Mouse (Mus musculus) retina, postnatal 1 day (tissue): Measurements from ENCODE around the gene Fgfr2.
A peak's percentile ranks its signal among the peaks of the same experiment; 100 is the strongest.

ENCODE experiments used
- DNase-seq: peaks from one replicate; pipeline ENCODE4 v3.0.0-alpha.2; 2012

The Fgfr2 gene

DNA sequence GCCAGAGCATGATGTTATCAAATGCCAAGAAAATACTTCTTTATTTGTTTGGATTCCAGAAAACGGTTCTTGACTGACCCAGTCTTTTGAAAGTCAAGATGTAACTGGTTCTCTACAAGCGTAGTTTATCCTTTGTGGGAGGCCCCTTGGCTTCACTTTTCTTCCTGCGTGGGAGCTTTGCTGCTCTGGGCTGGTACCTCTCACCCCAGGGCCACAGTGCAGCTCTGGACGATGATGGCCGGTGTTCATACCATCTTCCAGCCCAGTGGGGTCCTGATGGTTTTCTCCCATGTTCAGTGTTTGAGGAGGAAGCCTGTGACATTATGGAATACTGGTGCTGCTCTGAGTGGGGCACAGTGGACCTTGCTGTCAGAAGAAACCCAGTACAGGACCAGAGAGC lies 1575.7 kb downstream of the Fgfr2 start:
- no peak for DNase-seq

GRCm38 (mm10) chr7:131546423-131546822 lies 1576.7 kb downstream of the Fgfr2 start:
- DNase-seq, result peak; percentile 16

DNA sequence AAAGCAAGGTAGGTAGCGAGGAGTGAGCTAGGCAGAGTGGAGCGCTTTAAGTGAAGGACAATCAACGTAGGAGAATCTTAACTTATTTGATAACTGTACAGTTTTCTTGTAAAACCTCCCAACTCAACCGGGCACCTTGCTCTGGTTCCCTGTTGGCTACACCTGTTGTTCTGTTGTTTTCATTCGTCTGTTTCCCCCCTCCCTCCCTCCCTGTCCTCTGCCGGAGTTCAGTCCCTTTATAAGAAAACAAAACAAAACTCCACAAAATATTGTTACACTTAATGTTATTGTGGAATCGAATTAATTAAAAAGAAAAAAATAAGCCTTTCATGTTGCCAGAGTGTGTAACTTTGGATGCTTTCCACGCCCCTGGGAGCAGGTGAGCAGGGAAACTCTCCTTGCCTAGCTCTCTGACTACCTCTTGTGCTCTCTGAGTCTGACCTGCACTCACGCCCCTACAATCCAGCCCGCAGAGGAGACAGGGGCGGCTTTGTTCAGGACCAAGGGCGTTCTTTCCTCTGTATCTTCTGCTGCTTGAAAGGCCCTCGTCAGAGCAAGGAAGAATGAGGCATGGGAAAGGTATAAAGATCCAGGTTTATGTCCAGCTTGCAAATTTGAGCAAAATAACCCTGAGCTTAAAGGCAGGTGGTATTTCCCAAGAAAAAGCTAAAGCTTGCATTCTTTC lies 1577.3 kb downstream of the Fgfr2 start:
- peak; percentile 18 for DNase-seq

GRCm38 (mm10) chr7:131544871-131545270 lies 1578.3 kb downstream of the Fgfr2 start:
- DNase-seq, result peak; percentile 4

DNA sequence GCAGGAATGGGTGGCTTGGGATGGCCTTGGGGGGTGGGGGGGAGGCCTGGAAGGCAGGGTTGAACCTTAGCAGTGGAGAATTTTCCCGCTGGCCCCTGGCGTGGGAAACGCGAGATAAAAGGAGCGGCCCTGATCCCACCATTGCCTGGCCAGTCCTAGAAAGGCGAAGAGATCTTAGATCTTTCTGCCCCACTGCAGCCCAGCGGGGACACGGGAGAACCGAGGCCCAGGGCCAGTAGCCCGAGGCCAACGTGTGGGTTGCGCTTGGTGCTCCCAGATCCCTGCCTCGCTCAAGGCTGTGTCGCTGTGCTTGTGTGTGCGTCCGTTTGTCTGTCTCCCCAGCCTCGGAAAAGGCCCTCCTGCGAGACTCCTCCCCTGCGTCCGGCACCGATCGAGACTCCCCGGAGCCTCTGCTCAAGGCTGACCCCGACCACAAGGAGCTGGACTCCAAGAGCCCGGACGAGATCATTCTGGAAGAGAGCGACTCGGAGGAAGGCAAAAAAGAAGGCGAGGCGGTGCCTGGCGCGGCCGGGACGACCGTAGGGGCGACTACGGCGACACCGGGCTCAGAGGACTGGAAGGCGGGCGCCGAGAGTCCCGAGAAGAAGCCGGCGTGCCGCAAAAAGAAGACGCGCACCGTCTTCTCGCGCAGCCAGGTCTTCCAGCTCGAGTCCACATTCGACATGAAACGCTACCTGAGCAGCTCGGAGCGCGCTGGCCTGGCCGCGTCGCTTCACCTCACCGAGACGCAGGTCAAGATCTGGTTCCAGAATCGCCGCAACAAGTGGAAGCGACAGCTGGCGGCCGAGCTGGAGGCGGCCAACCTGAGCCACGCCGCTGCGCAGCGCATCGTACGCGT lies 1579.3 kb downstream of the Fgfr2 start:
- peak; percentile 51 for DNase-seq

DNA sequence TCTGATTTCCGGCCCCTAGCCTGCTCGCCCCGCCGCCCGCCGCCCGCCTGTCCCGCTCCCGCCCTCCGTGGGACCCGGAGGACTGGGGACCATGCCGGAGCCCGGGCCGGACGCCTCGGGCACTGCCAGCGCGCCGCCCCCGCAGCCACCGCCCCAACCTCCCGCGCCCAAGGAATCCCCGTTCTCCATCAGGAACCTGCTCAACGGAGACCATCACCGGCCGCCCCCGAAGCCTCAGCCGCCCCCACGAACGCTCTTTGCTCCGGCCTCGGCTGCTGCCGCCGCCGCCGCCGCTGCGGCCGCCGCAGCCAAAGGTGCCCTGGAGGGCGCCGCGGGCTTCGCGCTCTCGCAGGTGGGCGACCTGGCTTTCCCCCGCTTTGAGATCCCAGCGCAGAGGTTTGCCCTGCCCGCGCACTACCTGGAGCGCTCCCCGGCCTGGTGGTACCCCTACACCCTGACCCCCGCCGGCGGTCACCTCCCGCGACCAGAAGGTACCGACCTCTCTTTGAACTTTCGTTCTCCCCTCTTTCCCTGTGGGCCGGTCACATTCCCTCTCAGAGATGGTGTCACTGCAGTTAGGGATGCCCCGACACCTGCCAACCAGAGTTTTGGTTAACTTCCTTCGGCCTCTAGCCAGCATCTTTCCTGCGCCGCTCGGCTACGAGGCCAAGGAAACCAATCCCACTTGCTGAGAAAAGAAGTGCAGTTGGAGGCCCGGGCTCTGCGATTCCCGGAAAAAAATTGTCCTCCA lies 1580.1 kb downstream of the Fgfr2 start:
- DNase-seq, result peak; percentile 39

GRCm38 (mm10) chr7:131542115-131542871 lies 1580.9 kb downstream of the Fgfr2 start, which contains the start of gene Hmx3:
Gene Hmx3, plus strand, starts transcription at chr7:131542867.
- peak; percentile 89 for DNase-seq

- DNase-seq, result peak; percentile 22
These were observed 1581.7 kb downstream of the Fgfr2 start for GRCm38 (mm10) chr7:131541184-131542114.

- peak; percentile 87 for DNase-seq
These were observed 1583.2 kb downstream of the Fgfr2 start for GRCm38 (mm10) chr7:131539979-131540378.

- DNase-seq, result no peak
These were observed 1619.4 kb downstream of the Fgfr2 start for GRCm38 (mm10) chr7:131503739-131504138.

DNA sequence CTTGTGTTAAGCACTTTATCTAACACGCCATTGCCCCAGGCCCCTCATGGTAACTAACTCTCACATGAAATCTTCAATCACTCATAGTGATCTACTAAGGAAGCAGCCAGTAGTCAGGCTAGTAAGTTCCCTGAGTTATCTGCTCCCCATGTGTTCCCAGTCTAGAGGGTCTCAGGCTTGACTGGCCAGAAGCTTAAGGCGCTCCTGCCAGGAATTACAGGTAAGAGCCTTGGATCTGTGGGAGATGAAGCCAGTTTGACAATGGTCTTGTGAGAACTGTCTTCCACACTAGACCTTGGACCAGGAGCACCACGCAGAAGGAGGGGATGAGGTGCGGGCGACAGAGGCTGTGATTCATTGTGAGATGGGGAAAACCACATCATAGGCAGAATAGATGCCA lies 1644.7 kb downstream of the Fgfr2 start:
- no peak for DNase-seq

GRCm38 (mm10) chr7:131477140-131477539 lies 1646.0 kb downstream of the Fgfr2 start:
- DNase-seq, result no peak

GRCm38 (mm10) chr7:131471551-131471950 lies 1651.6 kb downstream of the Fgfr2 start:
- DNase-seq, result no peak

DNA sequence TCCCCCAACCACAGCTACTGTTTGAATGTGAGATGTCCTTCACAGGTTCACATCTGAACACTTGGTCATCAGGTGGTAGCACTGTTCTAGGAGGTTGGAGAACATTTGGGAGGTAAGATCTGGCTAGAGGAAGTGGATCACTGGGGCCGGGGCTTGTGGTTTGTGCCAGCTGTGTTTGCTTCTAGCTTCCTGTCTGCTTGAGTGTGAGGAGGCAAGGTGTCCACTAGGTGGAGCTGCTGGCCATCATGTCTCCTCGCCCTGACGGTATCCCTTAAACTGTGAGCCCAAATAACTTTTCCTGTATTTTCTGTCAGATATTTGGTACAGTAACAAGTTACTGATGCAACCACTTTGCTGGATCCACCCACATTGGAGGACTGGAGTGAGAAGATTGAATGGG lies 1653.6 kb downstream of the Fgfr2 start:
- no peak for DNase-seq

GRCm38 (mm10) chr7:131467312-131467711 lies 1655.8 kb downstream of the Fgfr2 start:
- no peak for DNase-seq

DNA sequence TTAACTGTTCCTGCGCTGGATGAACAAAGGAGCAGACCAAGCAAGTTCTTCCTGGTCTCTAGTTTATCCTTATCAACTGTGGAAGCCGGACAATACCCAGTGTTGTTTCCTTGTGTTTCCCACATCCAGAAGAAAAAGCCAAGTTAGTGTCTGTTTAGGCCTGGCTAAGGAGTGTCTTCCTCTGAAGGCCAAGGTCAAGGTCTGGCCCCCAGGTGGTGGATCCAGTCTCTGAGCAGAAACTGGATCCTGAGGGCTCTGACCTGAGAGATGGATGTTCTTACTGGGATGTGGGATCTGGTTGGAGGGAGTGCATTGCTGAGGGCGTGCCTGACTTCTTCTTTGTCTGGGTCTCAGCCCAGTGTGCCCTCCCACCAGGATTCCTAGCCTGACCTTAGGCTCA lies 1657.4 kb downstream of the Fgfr2 start:
- DNase-seq, result no peak

DNA sequence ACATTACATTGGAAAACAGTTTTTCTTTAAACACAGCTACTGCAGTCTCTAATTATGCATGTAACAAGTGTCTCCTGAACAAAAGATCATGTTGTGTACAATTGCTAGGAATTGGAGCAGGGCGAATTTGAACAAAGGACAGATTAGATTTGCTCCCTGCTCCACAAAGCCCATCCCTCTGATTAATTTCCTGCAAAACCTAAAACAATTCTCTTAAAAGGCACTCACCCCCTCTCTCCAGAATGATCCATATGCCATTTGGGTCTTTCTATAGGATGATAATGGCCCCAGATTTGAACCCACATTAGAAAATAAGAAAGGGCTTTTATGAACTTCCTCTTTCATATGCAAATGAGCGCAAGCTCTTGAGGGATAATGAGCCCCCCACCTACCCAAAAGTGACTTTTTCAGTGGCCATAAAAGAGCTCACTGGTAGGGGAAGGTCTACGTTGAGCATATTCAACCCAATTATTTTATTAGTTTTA lies 1658.0 kb downstream of the Fgfr2 start:
- peak; percentile 88 for DNase-seq

- DNase-seq, result no peak
These were observed 1666.4 kb downstream of the Fgfr2 start for GRCm38 (mm10) chr7:131456714-131457113.

DNA sequence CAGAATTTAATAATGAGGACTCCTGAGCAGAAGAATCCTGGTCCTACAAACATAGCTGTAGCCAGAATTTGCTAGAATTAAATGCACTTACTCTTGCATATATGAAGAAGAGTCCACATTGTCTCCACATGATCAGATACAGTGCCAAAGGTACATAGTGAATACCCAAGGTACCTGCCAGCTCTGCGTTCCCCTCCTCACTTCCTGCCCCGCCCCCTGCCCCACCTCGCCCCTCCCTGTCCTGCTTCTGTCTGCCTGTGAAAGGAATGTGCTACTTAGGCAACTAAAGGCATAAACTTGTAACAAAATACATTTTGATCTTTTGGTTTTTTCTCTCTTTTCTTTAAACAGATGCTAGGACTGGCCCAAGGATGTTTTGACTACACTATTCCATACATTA lies 1686.1 kb downstream of the Fgfr2 start:
- DNase-seq, result no peak

DNA sequence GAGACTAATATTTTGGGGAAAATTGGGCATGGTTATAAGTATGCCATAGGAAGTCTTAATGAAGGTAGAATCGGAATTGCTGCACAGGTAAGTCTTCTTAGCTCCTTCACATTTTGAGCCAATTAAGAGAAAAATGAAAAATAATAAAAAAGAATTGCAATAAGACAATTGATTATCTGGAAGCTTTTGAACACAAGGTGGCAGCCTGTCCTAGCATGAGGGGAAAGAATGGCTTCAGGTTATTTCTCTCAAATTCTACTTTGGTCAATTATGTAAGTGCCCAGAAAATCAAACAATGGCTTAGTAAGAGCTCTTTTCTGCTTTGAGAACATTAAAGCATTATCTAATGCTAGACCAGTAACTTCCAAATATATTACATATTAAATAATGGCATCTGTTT lies 1688.9 kb downstream of the Fgfr2 start:
- no peak for DNase-seq

- peak; percentile 70 for DNase-seq
These were observed 1690.9 kb downstream of the Fgfr2 start for GRCm38 (mm10) chr7:131432244-131432643.
